17 mouse cellular contexts compared by ENCODE assay signal in the genomic region with DNA sequence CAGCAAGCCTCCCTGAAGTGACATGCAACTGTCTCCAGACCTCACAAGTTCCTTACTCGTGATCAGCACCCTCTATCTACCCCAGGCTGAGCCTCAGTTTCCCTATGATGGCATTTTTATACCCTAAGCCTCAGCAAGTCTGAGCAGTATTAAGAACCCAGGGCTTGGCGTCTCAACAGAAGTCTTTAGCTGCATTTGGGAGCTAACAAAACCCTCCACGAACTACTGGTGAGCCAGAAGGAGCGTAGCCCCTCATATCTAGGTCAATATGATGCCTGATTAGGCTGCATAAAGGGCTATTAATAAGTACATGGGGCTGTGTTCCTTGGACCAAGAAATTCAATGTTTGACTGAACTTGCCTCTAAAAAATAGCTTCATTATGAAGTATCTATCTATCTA.
"Had no signal": no experiment of that assay in that cellular context is flagged by ENCODE, and none has a peak within 500 bp of the region (broad histone marks: within the 10 kb centered on the region; RNA-seq: fewer than 3 reads in every experiment).

No protein-coding gene starts in this region.

- DNase-seq: cerebellum, adult 2 months; cerebellum, adult 8-10 months; cerebellum, adult 9-10 months; cerebellum, adult 9-11 months; cerebellum, postnatal 10 days; cerebellum, postnatal 14 days; cerebellum, postnatal 25 days; cerebellum, postnatal 36 days; embryo, embryonic 11 days; forebrain, postnatal 0 days; gastrocnemius, adult 2 months; gastrocnemius, postnatal 10 days; gastrocnemius, postnatal 14 days; gastrocnemius, postnatal 25 days; gastrocnemius, postnatal 36 days; heart, adult 18-20 months; heart, adult 2 months had no signal
